Mouse (Mus musculus): ENCODE data around the gene Fam114a1.

DNA sequence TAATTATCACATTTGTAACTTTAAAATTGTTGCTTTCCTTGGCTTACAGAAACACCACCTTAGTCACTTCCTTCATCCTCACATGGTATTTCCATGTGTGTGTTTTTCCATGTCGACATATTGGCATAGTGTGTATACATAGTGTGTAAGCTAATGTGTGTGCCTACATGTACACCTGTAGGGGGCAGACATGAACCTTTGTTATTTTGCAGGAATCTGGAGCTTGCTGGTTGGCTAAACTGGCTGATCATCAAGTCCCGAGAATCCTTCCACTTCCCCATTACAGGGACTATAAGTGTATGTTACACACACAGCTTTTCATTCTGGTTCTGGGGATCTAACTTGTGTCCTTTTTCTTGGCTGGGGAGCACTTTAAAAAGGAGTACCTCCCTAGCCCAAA is 106.2 kb downstream of the Fam114a1 start:
- TF ChIP-seq POLR2A (IDR thresholded peaks at IDR 0.05; ENCODE audit: insufficient read depth, low read depth, low read length) (no peak), CTCF (IDR thresholded peaks at IDR 0.05; ENCODE audit: insufficient read depth, low read depth, low read length) (no peak)
